Mouse (Mus musculus) heart, postnatal 10 days (tissue): ENCODE results near the gene Ccer1. TPM values are rescaled to one million over a fixed set of nuclear protein-coding genes. Genes with fewer than 3 reads are reported as not detected.
A peak's percentile ranks its signal among the peaks of the same experiment; 100 is the strongest.
"Not testable (repeated sequence)": the region's sequence is repeated elsewhere in the genome, so short reads cannot be mapped to it uniquely, and the experiment has no call there.

ENCODE experiments used
- DNase-seq, 2 experiments: peaks; one replicate each; pipeline ENCODE4 v3.0.0; 2021
- intact Hi-C: fragments of 180-260 bp; cut with DNase I; formaldehyde crosslinking; loops from one replicate; pipeline ENCODE4 v1.15.1; 2025
- total RNA-seq, 2 experiments: library from RNA; stranded (reverse); gene quantifications; 2 replicates each; pipeline ENCODE4 v1.2.3; 2021

Gene Ccer1
- total RNA-seq, result not detected

DNA sequence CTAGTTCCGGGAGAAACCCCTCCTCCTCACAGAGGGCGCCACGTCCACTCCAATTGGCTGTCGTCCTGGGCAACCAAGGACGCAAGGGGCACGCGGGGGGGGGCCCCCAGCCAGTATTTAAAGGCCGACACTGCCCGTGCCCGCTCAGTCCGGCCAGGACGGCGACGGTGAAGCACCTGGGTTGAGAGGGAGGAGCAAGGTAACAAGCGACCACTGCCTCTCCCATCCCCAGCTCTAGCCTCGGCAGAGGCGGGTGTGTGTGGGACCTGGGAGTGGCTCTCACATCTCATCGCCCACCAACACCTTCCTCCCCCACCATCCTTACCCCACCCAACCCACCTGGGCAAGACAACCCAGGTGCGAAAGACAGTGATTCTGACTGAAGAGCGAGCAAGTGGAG, at the start of gene Ccer1:
Gene Ccer1 (plus strand): TSS at position 147 of the 400 bp plus-strand sequence.
- DNase-seq, result no peak
- intact Hi-C loops, result no loop called here

GRCm38 (mm10) chr10:97643768-97644167, 49.1 kb upstream of the Ccer1 start, which contains the start of gene Epyc:
TSS of gene Epyc (plus strand) at chr10:97644068.
- intact Hi-C loops, result no loop called here

GRCm38 (mm10) chr10:97650334-97650733, 42.5 kb upstream of the Ccer1 start:
- DNase-seq, result no peak
- intact Hi-C loops, result no loop called here

More at GRCm38 (mm10) chr10:97643768-97644167, 49.1 kb upstream of the Ccer1 start, which contains the start of gene Epyc:
- no peak for DNase-seq

- no peak for DNase-seq
- intact Hi-C loops, result no loop called here
Observed at GRCm38 (mm10) chr10:97659489-97659888, 33.4 kb upstream of the Ccer1 start.

GRCm38 (mm10) chr10:97668656-97669055, 24.2 kb upstream of the Ccer1 start:
- DNase-seq, result peak; percentile 24 to 25
- intact Hi-C loops, result loop anchor here (5.0 kb wide), 2 partner anchors 101 to 321 kb away; partner anchors contain the start of gene Lum

DNA sequence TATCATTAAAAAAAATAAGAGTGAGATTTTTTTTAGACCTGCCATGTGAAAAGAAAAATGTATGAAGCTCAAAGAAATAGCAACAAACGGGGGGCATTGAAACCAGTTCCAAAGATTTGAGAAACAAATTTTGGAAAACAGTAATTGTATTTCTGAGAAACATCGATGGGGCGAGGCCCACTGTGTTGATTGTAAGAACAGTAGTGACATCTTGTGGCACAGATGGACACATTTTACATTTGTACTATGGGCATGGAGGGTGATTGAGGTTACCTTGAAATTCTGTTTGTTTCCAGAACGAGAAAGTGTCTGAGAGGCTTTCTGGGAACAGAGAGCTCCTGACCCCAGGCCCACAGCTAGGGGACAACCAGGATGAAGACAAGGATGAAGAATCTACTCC, 22.7 kb upstream of the Ccer1 start:
- intact Hi-C loops, result loop anchor here (2.0 to 10.0 kb wide), 2 partner anchors 293 to 1525 kb away; no protein-coding TSS in a partner anchor
- DNase-seq, result peak; percentile 49 to 54

- no peak for DNase-seq
- intact Hi-C loops, result loop anchor here (10.0 kb wide), 1 partner anchor 1528 kb away; no protein-coding TSS in a partner anchor
Observed at GRCm38 (mm10) chr10:97673239-97673638, 19.6 kb upstream of the Ccer1 start.

GRCm38 (mm10) chr10:97682981-97683380, 9.9 kb upstream of the Ccer1 start:
- intact Hi-C loops, result no loop called here
- no peak for DNase-seq

DNA sequence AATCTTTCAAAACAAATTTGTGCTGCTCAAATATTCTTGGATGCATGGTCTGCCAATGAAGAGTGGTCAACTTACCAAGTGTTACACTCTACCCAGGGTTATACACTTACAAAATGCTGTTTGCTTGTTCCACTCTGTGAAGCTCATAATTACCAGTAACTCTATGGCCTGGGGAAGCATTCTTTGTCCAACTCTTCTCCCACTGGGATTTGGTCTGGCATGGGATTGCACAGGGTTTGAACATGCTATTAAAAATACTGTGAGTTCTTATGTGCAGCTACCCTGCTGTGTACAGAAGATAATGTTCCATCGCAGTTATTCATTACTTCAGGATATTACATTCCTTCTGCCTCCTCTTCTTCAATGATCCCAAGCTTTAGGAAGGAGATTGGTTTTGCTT, 5.7 kb upstream of the Ccer1 start:
- intact Hi-C loops, result loop anchor here (5.0 kb wide), 1 partner anchor 310 kb away; no protein-coding TSS in a partner anchor
- peak; percentile 22 to 27 for DNase-seq

DNA sequence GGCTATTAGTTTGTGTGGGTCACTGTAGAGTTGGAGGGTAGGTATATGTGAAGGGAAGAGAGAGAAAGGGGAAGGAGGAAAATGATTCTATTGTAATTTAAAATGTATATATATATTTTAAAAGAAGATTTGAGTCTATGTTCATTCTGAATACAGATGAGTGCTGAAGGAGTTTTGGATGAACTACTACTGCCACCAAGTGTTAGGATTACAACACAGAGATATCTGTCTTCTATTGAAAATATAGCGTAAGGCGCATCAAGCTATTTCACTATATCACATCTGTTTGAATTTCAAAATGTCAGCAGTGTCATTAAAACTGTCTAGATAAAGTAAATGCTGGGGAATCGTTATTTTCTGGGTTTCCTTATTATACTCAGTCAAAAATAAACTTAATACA, 3.4 kb upstream of the Ccer1 start:
- intact Hi-C loops, result loop anchor here (1.0 to 5.0 kb wide), 2 partner anchors 312 to 344 kb away; no protein-coding TSS in a partner anchor
- DNase-seq, result no peak

GRCm38 (mm10) chr10:97693398-97694135, 708 bp downstream of the Ccer1 start:
- DNase-seq, result no peak
- intact Hi-C loops, result no loop called here

DNA sequence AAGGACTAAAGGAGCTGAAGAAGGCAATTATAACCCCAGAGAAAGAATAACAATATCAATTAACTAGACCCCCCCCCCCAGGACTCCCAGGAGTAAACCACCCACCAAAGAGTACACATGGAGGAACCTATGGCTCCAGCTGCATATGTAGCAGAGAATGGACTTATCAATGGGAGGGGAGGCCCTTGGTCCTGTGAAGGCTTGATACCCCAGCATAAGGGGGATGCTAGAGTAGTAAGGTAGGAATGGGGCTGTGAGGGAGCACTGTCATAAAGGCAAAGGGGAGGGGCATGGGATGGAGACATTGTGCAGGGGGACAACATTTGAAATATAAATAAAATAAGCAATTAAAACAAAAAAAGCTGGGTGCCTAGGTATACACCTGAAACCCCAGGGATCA, 9.5 kb downstream of the Ccer1 start:
- intact Hi-C loops, result no loop called here
- DNase-seq, result no peak

DNA sequence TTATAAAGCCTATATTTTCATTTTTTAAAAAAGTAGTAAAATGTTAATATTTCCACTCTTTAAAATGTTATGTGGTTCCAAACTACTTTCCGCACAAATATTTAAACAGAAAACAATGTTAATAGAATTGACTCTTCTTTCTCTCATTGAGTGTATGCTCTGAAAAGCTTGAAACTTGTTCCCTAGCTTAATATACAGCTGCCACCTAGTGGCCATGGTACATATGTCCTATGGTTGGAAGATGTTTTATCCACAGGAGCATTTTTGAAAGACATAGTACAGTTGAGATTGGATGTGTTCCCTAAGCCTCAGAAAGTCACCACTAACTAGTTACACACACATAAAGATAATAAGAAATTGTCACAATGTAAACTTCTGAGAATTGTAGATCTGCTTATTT, 11.7 kb downstream of the Ccer1 start:
- intact Hi-C loops, result loop anchor here (1.0 kb wide), 1 partner anchor 328 kb away; no protein-coding TSS in a partner anchor
- DNase-seq, result peak; percentile 34 to 65

- peak; percentile 24 to 60 for DNase-seq
- intact Hi-C loops, result loop anchor here (2.0 kb wide), 1 partner anchor 1372 kb away; no protein-coding TSS in a partner anchor
Observed at GRCm38 (mm10) chr10:97712687-97713086, 19.8 kb downstream of the Ccer1 start.

DNA sequence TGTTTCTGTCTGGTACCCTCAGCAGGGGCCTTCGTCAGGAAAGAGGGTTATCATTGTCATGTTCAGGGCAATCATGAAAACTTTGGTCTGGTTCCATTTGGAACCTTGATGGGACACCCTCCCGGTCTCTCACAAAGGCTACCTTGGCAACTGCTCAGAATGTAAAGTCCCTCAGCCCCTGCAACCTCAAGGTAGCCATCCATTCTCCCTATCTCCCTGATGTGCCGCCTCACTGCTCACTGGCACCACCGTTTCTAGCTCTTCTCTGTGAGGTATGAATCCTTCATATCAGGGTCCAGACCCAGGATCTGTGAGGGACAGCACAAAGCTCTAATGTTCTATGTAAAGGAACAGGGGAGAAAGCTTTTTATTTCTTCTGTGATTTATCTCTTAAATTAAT, 21.7 kb downstream of the Ccer1 start:
- intact Hi-C loops, result no loop called here
- no peak for DNase-seq

- intact Hi-C loops, result no loop called here
- DNase-seq, result no peak
Observed at GRCm38 (mm10) chr10:97715289-97715906, 22.5 kb downstream of the Ccer1 start.

DNA sequence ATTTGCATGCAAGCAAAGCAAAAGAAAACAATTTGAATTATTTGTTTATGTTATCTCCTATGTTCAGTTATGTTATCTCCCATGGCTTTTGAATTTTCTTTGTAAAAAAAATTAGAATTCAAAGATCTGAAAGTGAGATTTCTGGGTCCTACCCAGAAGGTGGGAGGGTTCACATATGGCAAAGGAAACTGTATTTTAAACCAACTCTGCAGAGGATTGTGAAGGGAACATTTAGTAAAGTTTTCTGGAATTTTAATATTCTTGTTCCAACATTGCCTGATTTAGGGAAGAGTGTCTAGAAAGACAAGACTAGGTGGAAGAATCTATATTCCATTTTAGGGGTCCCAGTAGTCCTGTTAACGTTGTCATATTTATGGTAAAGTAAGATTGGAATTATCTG, 24.4 kb downstream of the Ccer1 start:
- DNase-seq, result no peak
- intact Hi-C loops, result no loop called here

- DNase-seq, result no peak
- intact Hi-C loops, result no loop called here
Observed at GRCm38 (mm10) chr10:97718021-97718420, 25.2 kb downstream of the Ccer1 start.

- intact Hi-C loops, result no loop called here
- DNase-seq, result no peak
Observed at GRCm38 (mm10) chr10:97720625-97721024, 27.8 kb downstream of the Ccer1 start.

DNA sequence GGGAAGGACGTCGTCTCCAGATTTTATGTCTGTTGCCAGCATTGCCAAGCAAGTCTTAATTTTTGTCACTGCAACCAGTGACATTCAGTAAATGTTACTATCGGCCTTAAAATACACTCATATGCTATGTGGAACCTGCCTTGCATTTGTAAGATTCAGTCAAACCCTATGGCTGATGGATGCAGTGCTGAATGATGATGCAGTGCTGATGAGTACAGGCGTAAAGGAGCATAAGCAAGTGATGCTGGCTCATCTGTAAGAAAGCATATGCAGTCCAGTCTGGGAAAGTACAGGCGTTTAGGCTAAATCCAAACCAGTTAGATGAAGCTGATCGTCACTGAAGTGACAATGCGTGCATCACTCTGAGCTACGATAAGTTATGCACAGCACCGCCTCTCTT, 29.9 kb downstream of the Ccer1 start:
- DNase-seq, result no peak
- intact Hi-C loops, result no loop called here

- DNase-seq, result no peak
- intact Hi-C loops, result no loop called here
Observed at GRCm38 (mm10) chr10:97725929-97726328, 33.1 kb downstream of the Ccer1 start.

- DNase-seq, intact Hi-C loops: not testable (repeated sequence)
Observed at GRCm38 (mm10) chr10:97726655-97727054, 33.8 kb downstream of the Ccer1 start, which contains the start of gene C030005K15Rik. TSS of gene C030005K15Rik (minus strand) at chr10:97726755.
